Mouse (Mus musculus) embryo, embryonic 11.5 days (tissue): Measurements from ENCODE around the gene Ddah1.
"Not testable (repeated sequence)": the region's sequence is repeated elsewhere in the genome, so short reads cannot be mapped to it uniquely, and the experiment has no call there.

ENCODE experiments used
- DNase-seq: peaks from one replicate; pipeline ENCODE4 v3.0.0-alpha.2; 2012; ENCODE audit warnings: low read depth, low spot score

The Ddah1 gene

DNA sequence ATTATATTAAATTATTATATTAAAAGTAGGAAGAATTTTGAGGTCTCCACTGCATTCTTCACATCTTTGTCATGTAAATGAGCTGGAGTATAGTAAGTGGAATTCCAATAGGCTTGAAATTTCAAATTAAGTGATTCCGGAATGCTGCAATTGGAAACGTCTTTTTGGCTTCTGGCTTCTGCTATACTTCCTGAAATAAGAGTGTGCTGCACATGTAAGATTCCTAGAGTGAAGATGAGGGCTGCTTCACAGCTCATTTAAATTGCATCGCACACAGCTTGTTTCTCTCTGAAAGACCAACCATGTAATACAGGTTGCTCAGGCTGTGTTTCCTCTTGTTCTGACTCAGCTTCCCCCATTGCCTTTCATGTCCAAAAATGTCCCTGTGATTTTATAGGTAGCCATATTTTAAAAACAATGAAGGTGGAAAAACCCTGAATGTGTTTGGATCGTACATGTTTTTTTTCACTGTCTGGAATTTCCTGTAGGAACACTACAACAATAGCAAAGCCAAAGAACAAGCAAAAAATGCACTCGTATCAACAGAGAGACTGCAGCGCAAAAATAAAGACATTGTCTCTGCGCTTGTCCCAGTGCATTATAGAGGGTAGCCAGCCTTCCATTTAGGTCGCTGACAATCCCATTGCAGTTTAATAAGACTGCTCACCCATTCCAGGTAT is 105.7 kb downstream of the Ddah1 start:
- DNase-seq: no peak

DNA sequence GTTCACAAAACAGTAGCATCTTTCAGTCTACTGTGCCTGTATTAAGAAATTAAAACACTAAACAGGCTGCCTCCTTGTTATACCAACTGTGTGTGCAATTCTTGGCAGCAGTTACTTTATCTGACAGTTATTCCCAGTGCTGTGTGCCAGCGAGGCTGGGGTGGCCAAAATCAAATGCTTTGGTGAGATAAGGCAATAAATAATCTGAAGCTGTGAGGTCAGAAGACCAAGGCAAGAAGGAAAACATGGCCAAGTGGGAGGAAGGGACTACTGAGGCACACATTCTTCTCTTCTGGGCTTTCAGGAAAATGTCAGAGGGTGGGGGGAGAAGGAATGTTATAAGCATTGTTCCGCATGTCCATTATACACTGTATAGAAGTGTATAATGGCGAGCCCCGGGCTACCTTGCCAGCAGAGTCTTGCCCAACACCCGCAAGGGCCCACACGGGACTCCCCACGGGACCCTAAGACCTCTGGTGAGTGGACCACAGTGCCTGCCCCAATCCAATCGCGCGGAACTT is 106.3 kb downstream of the Ddah1 start:
- no peak for DNase-seq

GRCm38 (mm10) chr3:145872680-145873079 is 114.2 kb downstream of the Ddah1 start:
- DNase-seq: no peak

GRCm38 (mm10) chr3:145873271-145873670 is 114.8 kb downstream of the Ddah1 start:
- no peak for DNase-seq

DNA sequence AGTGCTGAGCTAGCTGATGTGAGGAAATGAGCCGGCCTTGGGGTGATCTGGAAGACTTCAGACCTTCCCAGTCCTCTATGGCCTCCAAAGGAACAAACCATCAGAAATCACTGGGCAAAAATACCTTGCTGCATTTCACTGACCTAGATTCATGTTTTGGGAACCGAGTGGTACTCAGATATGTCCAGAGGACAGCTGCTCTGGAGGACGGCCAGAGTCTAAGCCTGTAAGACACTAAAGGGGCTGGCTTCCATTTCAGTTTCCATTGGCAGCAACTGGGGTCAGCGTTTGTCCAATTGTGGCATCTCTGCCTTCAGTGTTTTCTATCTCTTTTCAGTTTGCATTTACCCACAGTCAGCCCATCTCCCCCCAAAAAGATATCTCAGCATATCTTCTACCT is 115.7 kb downstream of the Ddah1 start:
- no peak for DNase-seq

- DNase-seq: no peak
These were observed 117.6 kb downstream of the Ddah1 start for GRCm38 (mm10) chr3:145876120-145876519.

DNA sequence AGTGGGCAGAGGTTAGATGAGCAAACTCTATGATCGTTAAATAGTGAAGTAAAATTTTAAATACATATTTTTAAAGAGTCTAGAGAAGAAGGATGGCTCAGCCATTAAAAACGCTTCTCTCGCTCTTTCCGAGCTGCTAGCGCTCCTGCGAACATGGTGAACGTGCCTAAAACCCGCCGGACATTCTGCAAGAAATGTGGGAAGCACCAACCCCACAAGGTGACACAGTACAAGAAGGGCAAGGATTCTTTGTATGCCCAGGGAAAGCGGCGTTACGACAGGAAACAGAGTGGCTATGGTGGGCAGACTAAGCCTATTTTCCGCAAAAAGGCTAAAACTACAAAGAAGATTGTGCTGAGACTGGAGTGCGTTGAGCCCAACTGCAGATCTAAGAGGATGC is 120.4 kb downstream of the Ddah1 start:
- DNase-seq: not testable (repeated sequence)

GRCm38 (mm10) chr3:145880335-145880734 is 121.9 kb downstream of the Ddah1 start:
- DNase-seq: no peak

DNA sequence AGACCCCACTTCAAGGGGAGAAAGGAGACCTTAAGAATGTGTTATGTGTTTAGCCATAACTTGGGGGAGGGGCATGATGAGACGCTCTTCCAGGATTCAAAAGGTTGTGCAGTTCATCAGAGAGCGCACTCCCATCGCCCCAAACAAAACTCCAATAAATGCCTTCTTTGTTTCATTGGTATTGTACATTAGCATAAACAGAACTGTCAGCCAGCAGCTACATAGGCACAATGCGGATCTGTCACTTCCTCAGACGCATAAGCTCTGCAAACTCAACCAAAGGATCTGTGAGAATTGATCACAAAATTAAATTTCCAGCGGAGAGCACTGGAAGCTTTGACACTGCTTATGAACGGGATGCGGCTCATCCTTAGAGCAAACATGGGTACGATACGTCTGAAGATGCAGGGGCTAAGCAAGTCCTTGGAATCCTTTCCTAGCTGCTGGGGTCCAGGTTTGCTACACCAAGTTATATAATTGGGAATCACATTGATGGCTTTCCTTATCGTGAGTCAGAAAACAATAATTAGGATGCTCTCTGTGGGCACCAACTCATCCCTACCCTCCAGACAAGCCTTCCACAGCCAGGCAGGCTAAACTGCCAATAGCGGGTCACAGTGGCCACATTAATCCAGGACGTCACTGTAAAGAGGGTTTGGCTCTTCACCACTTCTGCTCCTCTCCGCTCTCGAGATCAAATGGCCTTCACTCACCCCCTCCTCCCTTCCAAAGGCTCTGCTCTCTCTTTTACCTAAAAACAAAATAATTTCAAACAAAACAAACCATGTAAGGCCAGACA is 123.8 kb downstream of the Ddah1 start:
- DNase-seq: no peak

- DNase-seq: no peak
These were observed 124.8 kb downstream of the Ddah1 start for GRCm38 (mm10) chr3:145883233-145883632.

DNA sequence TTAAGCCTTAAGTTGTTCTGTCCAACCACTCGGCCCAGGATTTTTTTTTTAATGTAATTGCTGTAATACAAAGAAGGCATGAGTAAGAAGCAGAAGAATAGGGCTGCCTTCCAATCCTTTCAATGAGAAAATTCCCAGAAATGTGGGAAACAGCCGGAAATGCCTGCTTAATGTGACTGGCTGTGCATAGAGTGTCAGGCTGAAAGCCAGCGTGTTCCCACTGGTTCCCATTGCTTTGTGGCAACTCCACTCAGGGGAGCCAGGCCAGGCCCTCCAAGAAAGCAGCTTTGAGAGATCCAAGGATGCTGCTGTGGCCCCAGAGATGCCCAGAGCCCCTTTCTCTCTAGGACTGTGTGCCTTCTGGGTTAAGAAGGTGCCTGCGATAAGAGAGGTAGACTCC is 126.9 kb downstream of the Ddah1 start:
- no peak for DNase-seq

- DNase-seq: no peak
These were observed 127.5 kb downstream of the Ddah1 start for GRCm38 (mm10) chr3:145885851-145886464.

DNA sequence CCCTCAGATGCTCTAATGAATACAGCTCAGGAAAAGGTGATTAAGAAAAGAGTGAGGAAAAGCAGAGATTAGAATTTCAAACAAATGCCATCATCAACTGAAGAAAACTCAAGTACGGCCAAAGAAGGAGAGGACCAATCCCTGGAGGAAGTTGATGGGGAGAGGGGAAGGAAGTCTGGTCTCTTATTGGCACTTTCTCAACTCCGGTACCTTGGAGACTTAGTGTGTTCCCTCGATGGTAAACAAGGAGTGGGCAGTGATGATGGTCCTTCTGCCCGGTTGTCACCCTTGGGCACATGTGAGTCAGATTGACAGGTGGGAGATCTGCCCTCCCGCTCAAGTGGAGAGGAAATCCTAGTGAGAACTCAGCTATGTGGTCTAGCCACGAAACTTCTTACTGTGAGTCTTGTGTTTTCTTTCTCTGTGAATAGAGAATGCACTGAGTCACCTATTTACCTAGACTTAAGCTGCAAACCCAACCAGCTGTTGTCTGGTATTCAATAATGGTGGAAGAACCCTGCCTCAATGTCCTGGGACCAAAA is 129.0 kb downstream of the Ddah1 start:
- no peak for DNase-seq

GRCm38 (mm10) chr3:145890346-145891132 is 132.1 kb downstream of the Ddah1 start:
- DNase-seq: peak; percentile 16

DNA sequence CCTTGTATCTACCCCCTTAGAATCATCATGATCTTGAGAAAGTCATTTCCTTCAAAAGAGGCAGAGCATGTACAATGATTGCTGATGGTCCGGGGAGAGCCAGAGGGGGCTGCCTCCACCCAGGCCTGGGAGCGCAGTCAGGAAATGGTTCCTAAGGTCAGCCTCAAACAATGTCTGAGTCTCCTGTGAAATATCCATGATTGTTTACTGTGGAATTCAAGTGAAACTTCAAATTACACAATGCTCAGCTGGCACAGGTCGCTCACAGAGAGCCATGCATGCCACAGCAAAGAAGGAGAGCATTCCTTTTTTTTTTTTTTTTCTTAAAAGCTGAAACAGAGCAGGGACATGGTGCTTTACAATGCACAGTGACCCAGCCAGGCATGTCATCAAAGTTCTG is 134.0 kb downstream of the Ddah1 start:
- no peak for DNase-seq

DNA sequence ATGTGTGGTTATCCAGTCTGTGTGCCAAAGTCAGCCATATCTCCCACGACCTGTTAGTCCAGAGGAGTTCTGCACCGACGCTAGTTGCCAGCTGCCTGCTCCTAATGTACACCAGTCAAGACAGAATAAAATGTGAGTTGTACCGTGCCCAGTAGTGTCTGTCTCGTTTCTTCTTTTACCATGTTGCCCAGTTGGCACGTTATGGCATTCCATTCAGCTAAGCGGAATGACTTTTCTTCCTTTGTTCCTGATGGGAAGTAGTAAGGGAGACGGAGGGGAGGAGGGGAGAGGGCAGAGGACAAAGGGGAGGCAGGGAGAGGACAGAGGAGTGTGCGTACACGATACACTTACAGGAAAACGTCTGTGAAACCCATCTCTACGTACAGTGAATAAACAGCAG is 135.7 kb downstream of the Ddah1 start:
- DNase-seq: no peak

GRCm38 (mm10) chr3:145897749-145898148 is 139.3 kb downstream of the Ddah1 start:
- no peak for DNase-seq

DNA sequence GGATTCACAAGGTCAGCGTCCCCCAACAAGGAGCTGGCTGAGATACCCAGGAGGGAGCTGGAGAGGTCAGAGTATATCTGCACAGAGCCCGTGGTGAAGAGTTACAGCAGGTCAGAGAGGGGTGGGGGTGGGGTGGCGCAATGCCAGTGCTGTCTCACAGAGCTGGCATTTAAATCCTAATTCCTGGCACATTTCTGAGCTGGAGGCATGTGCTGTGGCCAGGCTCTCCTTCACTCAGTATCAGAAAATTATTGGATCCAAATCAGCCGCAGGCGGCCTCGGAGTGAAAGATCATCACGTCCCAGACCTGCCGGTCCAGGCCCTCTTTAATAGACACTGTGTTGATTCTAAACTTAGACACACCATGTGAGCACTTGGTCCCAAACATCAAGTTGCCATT is 141.4 kb downstream of the Ddah1 start:
- no peak for DNase-seq

DNA sequence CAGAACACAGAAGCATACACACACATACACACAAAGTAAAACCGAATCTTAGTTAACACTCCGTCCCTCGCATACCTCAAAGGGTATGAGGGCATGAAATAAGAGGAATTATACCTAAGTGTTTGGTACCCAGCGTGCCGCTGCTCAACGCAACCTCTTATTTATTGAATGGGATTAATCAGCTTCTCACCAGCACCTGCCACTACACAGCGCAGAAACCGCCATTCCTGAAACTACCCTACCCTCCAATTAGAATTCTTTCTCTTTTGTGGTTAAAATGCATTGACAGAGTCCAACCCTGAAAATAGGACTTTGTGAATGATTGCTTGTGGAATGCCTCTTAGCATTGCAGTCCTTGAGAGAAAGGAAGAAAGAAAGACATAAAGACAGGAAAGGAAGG is 145.1 kb downstream of the Ddah1 start:
- DNase-seq: no peak

DNA sequence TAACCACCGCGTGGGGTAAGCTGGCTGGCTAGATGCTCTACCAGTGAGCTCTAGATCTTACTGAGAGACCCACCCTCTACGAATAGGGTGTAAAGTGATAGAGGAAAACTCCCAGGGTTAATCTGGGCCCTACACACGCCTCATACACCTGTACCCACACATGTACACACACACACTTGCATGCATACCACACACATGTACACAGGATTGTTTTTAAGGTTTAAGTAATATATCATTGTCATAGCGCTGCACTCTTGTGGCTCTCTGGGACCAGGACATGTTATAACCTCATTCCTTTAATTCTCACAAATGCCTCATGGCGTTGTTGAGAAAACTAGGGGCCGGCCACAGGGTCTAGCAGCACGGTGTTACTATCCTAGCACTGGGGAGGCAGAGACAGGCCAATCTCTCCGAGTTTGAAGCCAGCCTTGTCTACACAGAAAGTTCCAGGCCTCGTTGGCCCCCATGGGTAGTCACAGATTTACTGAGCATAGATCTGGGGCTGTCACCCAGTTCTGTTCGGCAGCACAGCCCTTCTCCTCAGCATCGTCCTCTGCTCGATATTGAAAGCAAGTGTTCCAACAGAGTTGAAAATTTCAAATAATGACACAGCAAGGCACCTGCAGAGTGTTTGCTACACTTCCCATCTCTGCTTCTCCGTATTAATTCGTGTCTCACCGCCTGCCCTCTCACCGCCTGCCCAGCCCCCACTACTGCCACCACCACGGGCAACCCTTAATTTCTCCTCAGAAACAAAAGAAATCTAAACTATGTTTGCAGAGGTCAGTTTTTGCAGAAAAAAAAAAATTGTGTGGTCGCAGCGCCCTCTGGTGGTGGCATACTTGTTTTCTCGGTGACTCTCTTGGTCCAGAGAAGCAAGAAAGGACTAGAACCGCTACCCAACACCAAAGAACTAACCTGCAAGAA is 146.6 kb downstream of the Ddah1 start:
- DNase-seq: peak; percentile 51
